Mouse (Mus musculus): Measurements from ENCODE around the gene AC124502.3.

The AC124502.3 gene

GRCm38 (mm10) chr19:5058801-5059771, 20.4 kb downstream of the AC124502.3 start:
- in situ Hi-C loops (cut with MboI, MseI), result no loop called here

GRCm38 (mm10) chr19:5060365-5061330, 22.0 kb downstream of the AC124502.3 start:
- in situ Hi-C loops (cut with MboI, MseI), result no loop called here

- in situ Hi-C loops (cut with MboI, MseI), result no loop called here
Observed at GRCm38 (mm10) chr19:5062041-5062440, 23.4 kb downstream of the AC124502.3 start.

- in situ Hi-C loops (cut with MboI, MseI), result no loop called here
Observed at GRCm38 (mm10) chr19:5062446-5062845, 23.8 kb downstream of the AC124502.3 start.

- in situ Hi-C loops (cut with MboI, MseI), result no loop called here
Observed at GRCm38 (mm10) chr19:5065104-5065503, 26.4 kb downstream of the AC124502.3 start.

- in situ Hi-C loops (cut with MboI, MseI), result no loop called here
Observed at GRCm38 (mm10) chr19:5067040-5067799, 28.5 kb downstream of the AC124502.3 start.

- in situ Hi-C loops (cut with MboI, MseI), result no loop called here
Observed at GRCm38 (mm10) chr19:5067867-5068569, 29.3 kb downstream of the AC124502.3 start, which contains the start of gene Cd248. TSS of gene Cd248 (plus strand) at chr19:5068078.

GRCm38 (mm10) chr19:5068570-5069234, 30.0 kb downstream of the AC124502.3 start:
- in situ Hi-C loops (cut with MboI, MseI), result no loop called here

GRCm38 (mm10) chr19:5069486-5069885, 30.8 kb downstream of the AC124502.3 start:
- in situ Hi-C loops (cut with MboI, MseI), result no loop called here

- in situ Hi-C loops (cut with MboI, MseI), result no loop called here
Observed at GRCm38 (mm10) chr19:5069978-5070377, 31.3 kb downstream of the AC124502.3 start.

GRCm38 (mm10) chr19:5071077-5071476, 32.4 kb downstream of the AC124502.3 start:
- in situ Hi-C loops (cut with MboI, MseI), result no loop called here

- in situ Hi-C loops (cut with MboI, MseI), result no loop called here
Observed at GRCm38 (mm10) chr19:5071545-5072369, 33.1 kb downstream of the AC124502.3 start.

GRCm38 (mm10) chr19:5072389-5073019, 33.8 kb downstream of the AC124502.3 start:
- in situ Hi-C loops (cut with MboI, MseI), result no loop called here

- in situ Hi-C loops (cut with MboI, MseI), result no loop called here
Observed at GRCm38 (mm10) chr19:5073028-5073427, 34.3 kb downstream of the AC124502.3 start.

GRCm38 (mm10) chr19:5073518-5073917, 34.8 kb downstream of the AC124502.3 start:
- in situ Hi-C loops (cut with MboI, MseI), result no loop called here

GRCm38 (mm10) chr19:5079279-5079678, 40.6 kb downstream of the AC124502.3 start:
- in situ Hi-C loops (cut with MboI, MseI), result loop anchor here (5.0 kb wide), 1 partner anchor 52 kb away; no protein-coding TSS in a partner anchor

GRCm38 (mm10) chr19:5082005-5082404, 43.3 kb downstream of the AC124502.3 start:
- in situ Hi-C loops (cut with MboI, MseI), result no loop called here

- in situ Hi-C loops (cut with MboI, MseI), result no loop called here
Observed at GRCm38 (mm10) chr19:5082596-5082995, 43.9 kb downstream of the AC124502.3 start.

Measured in regulatory T cell (primary cell).